Mouse (Mus musculus): ENCODE data around the gene Adgrv1.

DNA sequence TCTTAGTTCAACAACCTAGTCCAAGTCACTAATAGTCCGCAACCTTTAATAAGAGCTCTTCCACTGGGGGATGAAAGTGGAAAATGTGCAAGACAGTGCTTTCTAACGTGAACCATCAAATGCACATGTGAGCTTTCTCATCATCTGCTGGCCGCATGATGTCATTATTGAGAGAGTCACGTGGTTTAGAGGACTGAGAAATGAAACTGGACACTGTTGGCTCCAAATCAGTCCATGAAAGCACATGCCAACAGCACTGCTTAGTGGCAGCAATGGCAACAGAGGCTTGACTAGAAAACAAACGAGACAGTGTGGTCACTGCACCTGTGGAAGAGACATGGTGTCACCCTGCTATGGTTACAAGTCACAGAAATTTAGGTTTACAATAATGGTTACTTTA is 395.0 kb downstream of the Adgrv1 start:
- no peak for TF ChIP-seq POLR2A (IDR thresholded peaks at IDR 0.05; ENCODE audit: low read depth, low read length)
- no peak for TF ChIP-seq CTCF (IDR thresholded peaks at IDR 0.05; ENCODE audit: extremely low read depth, insufficient read length, insufficient replicate concordance, low read depth, low read length)
